Mouse (Mus musculus) macrophage (primary cell): Measurements from ENCODE around the gene Cdkn1a. TPM values are rescaled to one million over a fixed set of nuclear protein-coding genes. Genes with fewer than 3 reads are reported as not detected.

Experiments used
- H3K27ac ChIP-seq: fragments of 350-480 bp; formaldehyde crosslinking; 2 replicates; pipeline ENCODE4 v1.9.0; 2021
- H3K36me3 ChIP-seq: fragments of 350-480 bp; formaldehyde crosslinking; 2 replicates; pipeline ENCODE4 v1.9.0; 2021; ENCODE audit errors: inconsistent target
- H3K4me3 ChIP-seq: fragments of 350-480 bp; formaldehyde crosslinking; 2 replicates; pipeline ENCODE4 v1.9.0; 2021; ENCODE audit errors: inconsistent target
- H3K79me2 ChIP-seq: fragments of 350-480 bp; formaldehyde crosslinking; 2 replicates; pipeline ENCODE4 v1.9.0; 2021; ENCODE audit errors: inconsistent target
- WGBS: methylation state at CpG from one replicate; pipeline ENCODE4 v1.1.7; 2026; ENCODE audit warnings: inconsistent platforms; ENCODE audit not compliant: missing documents; 5-methylcytosine and 5-hydroxymethylcytosine counted together
- polyA plus RNA-seq: library from polyadenylated mRNA; stranded (reverse); fragments of 250-400 nt; gene quantifications from 3 replicates; pipeline ENCODE4 v1.2.4, GENCODE M21; 2018; ENCODE audit warnings: inconsistent platforms

Cdkn1a gene
- polyA plus RNA-seq, 1 experiment from 2014 or later = 176 TPM

GRCm38 (mm10) chr17:29081618-29082381 lies 9.0 kb upstream of the Cdkn1a start:
- 0 out of 2 replicates have a peak, but pooled peaks cover 4% of the 10 kb centered on the region for H3K79me2 ChIP-seq
- peak overlapping the region; percentile 7; the same call in 1 of the 2 replicates for H3K4me3 ChIP-seq
- WGBS = 16% methylated on average over 19 of the region's 21 CpGs
- H3K27ac ChIP-seq = peak overlapping the region; percentile 88
- no peaks in the 10 kb centered on the region for H3K36me3 ChIP-seq

- 96% methylated on average over 8 of the region's 8 CpGs for WGBS
- no peaks in the 10 kb centered on the region for H3K79me2 ChIP-seq
- no peak overlapping the region for H3K27ac ChIP-seq
- no peak overlapping the region for H3K4me3 ChIP-seq
- H3K36me3 ChIP-seq = no peaks in the 10 kb centered on the region
Measured at GRCm38 (mm10) chr17:29083586-29083985, 7.2 kb upstream of the Cdkn1a start.

GRCm38 (mm10) chr17:29084656-29085055 lies 6.1 kb upstream of the Cdkn1a start:
- WGBS = 90% methylated on average over 7 of the region's 7 CpGs
- no peaks in the 10 kb centered on the region for H3K36me3 ChIP-seq
- no peak overlapping the region for H3K27ac ChIP-seq
- no peak overlapping the region for H3K4me3 ChIP-seq
- H3K79me2 ChIP-seq = no peaks in the 10 kb centered on the region

GRCm38 (mm10) chr17:29085266-29085665 lies 5.5 kb upstream of the Cdkn1a start:
- Histone ChIP-seq H3K36me3 (no peaks in the 10 kb centered on the region), H3K79me2 (no peaks in the 10 kb centered on the region), H3K27ac (no peak overlapping the region), H3K4me3 (no peak overlapping the region)
- 89% methylated on average over 10 of the region's 10 CpGs for WGBS

GRCm38 (mm10) chr17:29086916-29087315 lies 3.9 kb upstream of the Cdkn1a start:
- Histone ChIP-seq H3K27ac (no peak overlapping the region), H3K4me3 (no peak overlapping the region), H3K79me2 (peaks cover 12% of the 10 kb centered on the region), H3K36me3 (no peaks in the 10 kb centered on the region)
- WGBS = 89% methylated on average over 4 of the region's 4 CpGs

GRCm38 (mm10) chr17:29091348-29091944 lies 670 bp downstream of the Cdkn1a start:
- Histone ChIP-seq H3K27ac (peak overlapping the region; percentile 89), H3K79me2 (peaks cover 55% of the 10 kb centered on the region), H3K36me3 (peaks cover 6% of the 10 kb centered on the region; the same call in 1 of the 2 replicates), H3K4me3 (peak overlapping the region; percentile 96)
- 83% methylated on average over 6 of the region's 6 CpGs for WGBS

- H3K4me3 ChIP-seq = peak overlapping the region; percentile 96
- peaks cover 65% of the 10 kb centered on the region for H3K79me2 ChIP-seq
- peaks cover 16% of the 10 kb centered on the region; the same call in 1 of the 2 replicates for H3K36me3 ChIP-seq
- peak overlapping the region; percentile 89 for H3K27ac ChIP-seq
- 79% methylated on average over 5 of the region's 5 CpGs for WGBS
Measured at GRCm38 (mm10) chr17:29092497-29092896, 1.7 kb downstream of the Cdkn1a start.

GRCm38 (mm10) chr17:29093110-29093952 lies 2.6 kb downstream of the Cdkn1a start:
- H3K79me2 ChIP-seq = peaks cover 74% of the 10 kb centered on the region
- 17% methylated on average over 35 of the region's 36 CpGs for WGBS
- H3K36me3 ChIP-seq = peaks cover 23% of the 10 kb centered on the region
- H3K27ac ChIP-seq = peak overlapping the region; percentile 91
- H3K4me3 ChIP-seq = peak overlapping the region; percentile 96

GRCm38 (mm10) chr17:29093961-29094309 lies 3.2 kb downstream of the Cdkn1a start:
- WGBS = 0% methylated on average over 24 of the region's 24 CpGs
- Histone ChIP-seq H3K36me3 (peaks cover 29% of the 10 kb centered on the region), H3K4me3 (peak overlapping the region; percentile 96), H3K27ac (peak overlapping the region; percentile 91), H3K79me2 (peaks cover 80% of the 10 kb centered on the region)

GRCm38 (mm10) chr17:29094310-29095181 lies 3.8 kb downstream of the Cdkn1a start:
- peaks cover 35% of the 10 kb centered on the region for H3K36me3 ChIP-seq
- peak overlapping the region; percentile 91 for H3K27ac ChIP-seq
- H3K79me2 ChIP-seq = peaks cover 81% of the 10 kb centered on the region
- WGBS = 0% methylated on average over 53 of the region's 71 CpGs
- H3K4me3 ChIP-seq = peak overlapping the region; percentile 96

- H3K36me3 ChIP-seq = peaks cover 43% of the 10 kb centered on the region
- peak overlapping the region; percentile 91 for H3K27ac ChIP-seq
- 0% methylated on average over 27 of the region's 44 CpGs for WGBS
Measured at GRCm38 (mm10) chr17:29095201-29095733, 4.5 kb downstream of the Cdkn1a start.

GRCm38 (mm10) chr17:29096245-29096644 lies 5.5 kb downstream of the Cdkn1a start:
- Histone ChIP-seq H3K4me3 (peak overlapping the region; percentile 44), H3K79me2 (peaks cover 75% of the 10 kb centered on the region), H3K36me3 (peaks cover 45% of the 10 kb centered on the region), H3K27ac (peak overlapping the region; percentile 27)
- 95% methylated on average over 6 of the region's 6 CpGs for WGBS

More at GRCm38 (mm10) chr17:29095201-29095733, 4.5 kb downstream of the Cdkn1a start:
- H3K4me3 ChIP-seq = peak overlapping the region; percentile 96
- peaks cover 81% of the 10 kb centered on the region for H3K79me2 ChIP-seq

GRCm38 (mm10) chr17:29096851-29097561 lies 6.2 kb downstream of the Cdkn1a start:
- 91% methylated on average over 6 of the region's 7 CpGs for WGBS

More at GRCm38 (mm10) chr17:29096851-29097561, 6.2 kb downstream of the Cdkn1a start:
- Histone ChIP-seq H3K36me3 (peaks cover 45% of the 10 kb centered on the region), H3K4me3 (no peak overlapping the region; the same call in 1 of the 2 replicates), H3K27ac (no peak overlapping the region), H3K79me2 (peaks cover 68% of the 10 kb centered on the region)
